In the genomic region with DNA sequence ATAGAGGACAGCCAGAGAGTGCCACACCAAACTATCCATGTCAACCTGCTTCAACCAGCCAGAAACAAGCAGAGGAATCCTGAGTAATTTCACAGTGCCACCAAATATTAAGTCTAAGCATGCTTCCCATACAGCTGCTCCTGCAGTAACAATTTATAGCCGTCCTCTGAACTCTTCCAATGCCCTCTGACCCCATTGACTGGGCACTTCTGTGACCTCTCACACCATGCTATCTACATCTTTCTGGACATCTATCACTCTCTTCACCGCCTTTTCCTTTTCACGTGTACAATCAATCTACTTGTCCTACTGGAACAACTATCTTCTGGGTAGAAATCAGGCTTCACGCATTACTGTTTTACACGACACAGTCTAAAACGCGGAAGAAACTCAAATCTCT, we compare ENCODE assay signal across 16 mouse cellular contexts.
"Had no signal": no experiment of that assay in that cellular context is flagged by ENCODE, and none has a peak within 500 bp of the region (broad histone marks: within the 10 kb centered on the region; RNA-seq: fewer than 3 reads in every experiment).

No protein-coding gene starts in this region.

- DNase-seq: retina, postnatal 1 day; right cerebral cortex, adult 18-20 months; right cerebral cortex, postnatal 14 days; right cerebral cortex, postnatal 25 days; right cerebral cortex, postnatal 4 days; spleen, adult 18-20 months; thymus, adult 18-20 months; thymus, adult 2 months; thymus, postnatal 14 days; thymus, postnatal 25 days; thymus, postnatal 36 days; thymus, postnatal 4 days had no signal

- H3K4me3 ChIP-seq: neural tube, embryonic 13.5 days; neural tube, embryonic 15.5 days; stomach, embryonic 15.5 days had no signal

- H3K36me3 ChIP-seq: neural tube, embryonic 13.5 days; neural tube, embryonic 15.5 days had no signal

- H3K9me3 ChIP-seq: neural tube, embryonic 13.5 days; neural tube, embryonic 15.5 days; stomach, embryonic 15.5 days had no signal

- H3K9ac ChIP-seq: neural tube, embryonic 13.5 days; neural tube, embryonic 15.5 days; stomach, embryonic 15.5 days had no signal

- H3K4me2 ChIP-seq: neural tube, embryonic 13.5 days; neural tube, embryonic 15.5 days; stomach, embryonic 15.5 days had no signal

- H3K27me3 ChIP-seq: neural tube, embryonic 13.5 days; neural tube, embryonic 15.5 days; stomach, embryonic 15.5 days had no signal

- H3K27ac ChIP-seq: neural tube, embryonic 13.5 days; neural tube, embryonic 15.5 days; stomach, embryonic 15.5 days; stomach, postnatal 0 days had no signal
